Mouse (Mus musculus) MEL (cell line): Measurements from ENCODE around the gene Tox2. TPM values are rescaled to one million over a fixed set of nuclear protein-coding genes. Genes with fewer than 3 reads are reported as not detected.

Experiments
- DNase-seq: peaks from one replicate; pipeline ENCODE4 v3.0.0; 2011; ENCODE audit warnings: low read depth, low spot score
- H3K27ac ChIP-seq: 2 replicates; pipeline ENCODE4 v1.5.1; 2012; ENCODE audit warnings: low read depth, mild to moderate bottlenecking, control low read depth, low read length, moderate library complexity; ENCODE audit not compliant: control insufficient read depth
- H3K27me3 ChIP-seq, 2 experiments: fragments of 150-350 bp in 1 of 2; sonication (generic) in 1 of 2; 2 replicates each; pipeline ENCODE4 v1.6.1; 2012; ENCODE audit warnings: low read length in 2 of 2, mild to moderate bottlenecking in 2 of 2, improper control_type of control experiment in 1 of 2, moderate library complexity in 1 of 2; ENCODE audit not compliant: insufficient read depth in 2 of 2, control insufficient read depth in 1 of 2
- H3K36me3 ChIP-seq, 2 experiments: 2 replicates each; pipeline ENCODE4 v1.6.1; 2012 to 2014; ENCODE audit warnings: low read length in 2 of 2, improper control_type of control experiment in 1 of 2, inconsistent platforms in 1 of 2, mild to moderate bottlenecking in 1 of 2; ENCODE audit not compliant: insufficient read depth in 2 of 2, control insufficient read depth in 1 of 2
- H3K4me1 ChIP-seq, 2 experiments: fragments of 150-350 bp in 1 of 2; sonication (generic) in 1 of 2; 2 replicates each; pipeline ENCODE4 v1.6.1; 2012; ENCODE audit warnings: low read length in 2 of 2, improper control_type of control experiment in 1 of 2, mild to moderate bottlenecking in 1 of 2; ENCODE audit not compliant: insufficient read depth in 2 of 2, control insufficient read depth in 1 of 2
- H3K4me3 ChIP-seq, 2 experiments: fragments of 150-350 bp in 1 of 2; sonication (generic) in 1 of 2; 2 replicates each; pipeline ENCODE4 v1.5.1; 2012; ENCODE audit warnings: low read depth in 2 of 2, low read length in 2 of 2, mild to moderate bottlenecking in 2 of 2, moderate library complexity in 2 of 2, control low read depth in 1 of 2, improper control_type of control experiment in 1 of 2; ENCODE audit not compliant: control insufficient read depth in 1 of 2, insufficient read depth in 1 of 2
- H3K79me2 ChIP-seq: 2 replicates; pipeline ENCODE4 v1.6.1; 2012; ENCODE audit warnings: mild to moderate bottlenecking, low read length, moderate library complexity; ENCODE audit not compliant: control insufficient read depth, poor library complexity, insufficient read depth
- H3K9ac ChIP-seq: 2 replicates; pipeline ENCODE4 v1.6.1; 2012; ENCODE audit warnings: low read depth, mild to moderate bottlenecking, control low read depth, low read length, moderate library complexity; ENCODE audit not compliant: control insufficient read depth, poor library complexity, severe bottlenecking
- H3K9me3 ChIP-seq: fragments of 150-350 bp; sonication (generic); replicated peaks from 2 replicates; pipeline ENCODE4 v1.6.1; 2012; ENCODE audit warnings: mild to moderate bottlenecking, low read length, improper control_type of control experiment, moderate library complexity; ENCODE audit not compliant: insufficient read depth
- BHLHE40 ChIP-seq: IDR thresholded peaks from 2 replicates; pipeline ENCODE4 v1.6.1; 2012; ENCODE audit warnings: low read depth, mild to moderate bottlenecking, inconsistent platforms, low read length, improper control_type of control experiment, borderline replicate concordance
- CHD1 ChIP-seq: IDR thresholded peaks from 2 replicates; pipeline ENCODE4 v1.6.1; 2012; ENCODE audit warnings: low read depth, mild to moderate bottlenecking, inconsistent platforms, low read length, improper control_type of control experiment
- CHD2 ChIP-seq: IDR thresholded peaks from 2 replicates; pipeline ENCODE4 v1.6.1; 2011; ENCODE audit warnings: low read length, improper control_type of control experiment
- ELF1 ChIP-seq: IDR thresholded peaks from 2 replicates; pipeline ENCODE4 v1.6.1; 2014; ENCODE audit warnings: low read depth, mild to moderate bottlenecking, inconsistent platforms, low read length, improper control_type of control experiment, moderate library complexity
- EP300 ChIP-seq, 2 experiments: IDR thresholded peaks; 2 replicates each; pipeline ENCODE4 v1.6.1; 2011; ENCODE audit warnings: improper control_type of control experiment in 2 of 2, low read length in 2 of 2, low read depth in 1 of 2, mild to moderate bottlenecking in 1 of 2
- ETS1 ChIP-seq: IDR thresholded peaks from 2 replicates; pipeline ENCODE4 v1.6.1; 2012; ENCODE audit warnings: low read depth, mild to moderate bottlenecking, inconsistent platforms, low read length, improper control_type of control experiment, moderate library complexity
- GABPA ChIP-seq: IDR thresholded peaks from 2 replicates; pipeline ENCODE4 v1.6.1; 2012; ENCODE audit warnings: low read depth, mild to moderate bottlenecking, inconsistent platforms, low read length, improper control_type of control experiment, moderate library complexity
- MEF2A ChIP-seq: IDR thresholded peaks from 2 replicates; pipeline ENCODE4 v1.6.1; 2014; ENCODE audit warnings: low read depth, mild to moderate bottlenecking, inconsistent platforms, low read length, improper control_type of control experiment; ENCODE audit not compliant: poor library complexity, insufficient replicate concordance, severe bottlenecking; ENCODE audit errors: extremely low read depth
- MXI1 ChIP-seq: IDR thresholded peaks from 2 replicates; pipeline ENCODE4 v1.6.1; 2011; ENCODE audit warnings: mild to moderate bottlenecking, low read depth, low read length, improper control_type of control experiment
- NRF1 ChIP-seq: IDR thresholded peaks from 2 replicates; pipeline ENCODE4 v1.6.1; 2014; ENCODE audit warnings: low read depth, mild to moderate bottlenecking, inconsistent platforms, low read length, improper control_type of control experiment, moderate library complexity; ENCODE audit not compliant: poor library complexity, insufficient read depth, severe bottlenecking
- POLR2A ChIP-seq, 2 experiments: IDR thresholded peaks; 2 replicates each; pipeline ENCODE4 v1.6.1; 2011 to 2012; ENCODE audit warnings: low read length in 2 of 2, mild to moderate bottlenecking in 2 of 2, control low read depth in 1 of 2, improper control_type of control experiment in 1 of 2, low read depth in 1 of 2, moderate library complexity in 1 of 2; ENCODE audit not compliant: control insufficient read depth in 1 of 2, insufficient read depth in 1 of 2, poor library complexity in 1 of 2
- POLR2AphosphoS2 ChIP-seq: IDR thresholded peaks from 2 replicates; pipeline ENCODE4 v1.6.1; 2011; ENCODE audit warnings: low read length, improper control_type of control experiment
- POLR2AphosphoS5 ChIP-seq: IDR thresholded peaks from 2 replicates; pipeline ENCODE4 v1.6.1; 2012; ENCODE audit warnings: low read depth, borderline replicate concordance, mild to moderate bottlenecking, inconsistent platforms, low read length, moderate library complexity, mixed read lengths
- TBP ChIP-seq: IDR thresholded peaks from 2 replicates; pipeline ENCODE4 v1.8.0; 2011; ENCODE audit warnings: low read depth, low read length, improper control_type of control experiment
- UBTF ChIP-seq: IDR thresholded peaks from 2 replicates; pipeline ENCODE4 v1.6.1; 2012; ENCODE audit warnings: low read depth, mild to moderate bottlenecking, inconsistent platforms, low read length, improper control_type of control experiment, moderate library complexity, borderline replicate concordance; ENCODE audit not compliant: insufficient read depth
- ZC3H11A ChIP-seq: IDR thresholded peaks from 2 replicates; pipeline ENCODE4 v1.6.1; 2012; ENCODE audit warnings: low read depth, mild to moderate bottlenecking, inconsistent platforms, low read length, improper control_type of control experiment
- ZMIZ1 ChIP-seq: IDR thresholded peaks from 2 replicates; pipeline ENCODE4 v1.6.1; 2012; ENCODE audit warnings: low read depth, mild to moderate bottlenecking, inconsistent platforms, low read length, improper control_type of control experiment, moderate library complexity
- ZNF384 ChIP-seq: IDR thresholded peaks from 2 replicates; pipeline ENCODE4 v1.6.1; 2012; ENCODE audit warnings: low read depth, mild to moderate bottlenecking, inconsistent platforms, low read length, improper control_type of control experiment
- polyA plus RNA-seq, 2 experiments: library from polyadenylated mRNA; stranded (reverse) in 1 of 2; unstranded in 1 of 2; fragments of >175 nt in 1 of 2; fragments of >200 nt in 1 of 2; gene quantifications; 2 replicates each; pipeline versions ENCODE4 v1.2.1 to v1.2.4; 2012; ENCODE audit warnings: low replicate concordance in 2 of 2, low read depth in 1 of 2; ENCODE audit not compliant: insufficient read length in 2 of 2, insufficient read depth in 1 of 2, missing spikeins in 1 of 2
- total RNA-seq: library from RNA; depleted of rRNA; stranded (reverse); fragments of 300-350 nt; gene quantifications from 2 replicates; pipeline ENCODE4 v1.2.3, GENCODE M21; 2012

Gene Tox2
- total and polyA plus RNA-seq, 3 experiments, result not detected

- H3K27ac ChIP-seq, result no peak overlapping the region
These were observed 51.3 kb downstream of the Tox2 start for GRCm38 (mm10) chr2:163254228-163254627.

GRCm38 (mm10) chr2:163256765-163257164 is 53.8 kb downstream of the Tox2 start:
- no peaks in the 10 kb centered on the region for H3K36me3 ChIP-seq
- no peaks in the 10 kb centered on the region for H3K79me2 ChIP-seq
- no peak overlapping the region for H3K9ac ChIP-seq
- TF ChIP-seq NRF1, result no peak
- no peak for TF ChIP-seq ELF1
- no peak for TF ChIP-seq ZC3H11A
- no peak for TF ChIP-seq ZNF384
- no peaks in the 10 kb centered on the region for H3K9me3 ChIP-seq
- DNase-seq, result no peak
- H3K4me3 ChIP-seq, result no peak overlapping the region
- H3K4me1 ChIP-seq, result no peaks in the 10 kb centered on the region
- H3K27ac ChIP-seq, result no peak overlapping the region
- no peaks in the 10 kb centered on the region; a peak in 1 of 4 replicates for H3K27me3 ChIP-seq

More at GRCm38 (mm10) chr2:163254228-163254627, 51.3 kb downstream of the Tox2 start:
- Histone ChIP-seq H3K27me3 (no peaks in the 10 kb centered on the region; a peak in 1 of 4 replicates), H3K4me3 (no peak overlapping the region), H3K9me3 (no peaks in the 10 kb centered on the region), H3K9ac (no peak overlapping the region), H3K36me3 (no peaks in the 10 kb centered on the region), H3K79me2 (no peaks in the 10 kb centered on the region), H3K4me1 (no peaks in the 10 kb centered on the region)
- DNase-seq, result no peak
- TF ChIP-seq GABPA, result no peak
- TF ChIP-seq POLR2AphosphoS2, result no peak
- TF ChIP-seq CHD2, result no peak
- no peak for TF ChIP-seq ETS1

- Histone ChIP-seq H3K27ac (no peak overlapping the region), H3K9ac (no peak overlapping the region), H3K36me3 (no peaks in the 10 kb centered on the region), H3K79me2 (no peaks in the 10 kb centered on the region), H3K27me3 (no peaks in the 10 kb centered on the region; a peak in 1 of 4 replicates), H3K4me3 (no peak overlapping the region), H3K4me1 (no peaks in the 10 kb centered on the region), H3K9me3 (no peaks in the 10 kb centered on the region)
- no peak for DNase-seq
- no peak for TF ChIP-seq MEF2A
- no peak for TF ChIP-seq ZMIZ1
- no peak for TF ChIP-seq EP300 (IDR thresholded peaks at IDR 0.05; ENCODE audit: low read depth in 1 of 2, low read length in 2 of 2)
- TF ChIP-seq UBTF, result no peak
- no peak for TF ChIP-seq TBP
- no peak for TF ChIP-seq BHLHE40
- TF ChIP-seq POLR2AphosphoS5, result no peak
- TF ChIP-seq ZNF384, result no peak
- TF ChIP-seq POLR2A (IDR thresholded peaks at IDR 0.05; ENCODE audit: control insufficient read depth in 1 of 2, insufficient read depth in 1 of 2, low read depth in 1 of 2, low read length in 2 of 2, poor library complexity in 1 of 2), result no peak
- TF ChIP-seq MXI1, result no peak
- no peak for TF ChIP-seq CHD1
- no peak for TF ChIP-seq ETS1
These were observed 58.6 kb downstream of the Tox2 start for GRCm38 (mm10) chr2:163261362-163262054.
